Mouse (Mus musculus): ENCODE measurements at regions not wholly inside any gene's neighbourhood (a gene's known extent, or its start where the extent isn't known, plus 50 kb on each side); places are given as distances from the start of the nearest gene placed in this dataset.
A peak's percentile ranks its signal among the peaks of the same experiment; 100 is the strongest.

- H3K36me3 ChIP-seq (ENCODE audit: control insufficient read depth, insufficient read depth, low read length), result no peaks in the 10 kb centered on the region
- no peak overlapping the region for H3K4me2 ChIP-seq (ENCODE audit: low read length)
- no peak for ATAC-seq
- WGBS, result 61% methylated on average over 3 of the region's 3 CpGs
- no peaks in the 10 kb centered on the region for H3K4me1 ChIP-seq (ENCODE audit: control insufficient read depth, insufficient read depth, low read depth, low read length)
- H3K27ac ChIP-seq (ENCODE audit: low read depth, low read length), result no peak overlapping the region
- H3K27me3 ChIP-seq (replicated peaks; ENCODE audit: control insufficient read depth, insufficient read depth, low read length), result no peaks in the 10 kb centered on the region
- no peaks in the 10 kb centered on the region for H3K9me3 ChIP-seq (ENCODE audit: control insufficient read depth, low read length)
- H3K4me3 ChIP-seq (ENCODE audit: low read length), result no peak overlapping the region
- H3K9ac ChIP-seq (ENCODE audit: low read depth, low read length), result no peak overlapping the region
Measured at GRCm38 (mm10) chr4:153251943-153252342, 230.7 kb downstream of the Ajap1 start.

DNA sequence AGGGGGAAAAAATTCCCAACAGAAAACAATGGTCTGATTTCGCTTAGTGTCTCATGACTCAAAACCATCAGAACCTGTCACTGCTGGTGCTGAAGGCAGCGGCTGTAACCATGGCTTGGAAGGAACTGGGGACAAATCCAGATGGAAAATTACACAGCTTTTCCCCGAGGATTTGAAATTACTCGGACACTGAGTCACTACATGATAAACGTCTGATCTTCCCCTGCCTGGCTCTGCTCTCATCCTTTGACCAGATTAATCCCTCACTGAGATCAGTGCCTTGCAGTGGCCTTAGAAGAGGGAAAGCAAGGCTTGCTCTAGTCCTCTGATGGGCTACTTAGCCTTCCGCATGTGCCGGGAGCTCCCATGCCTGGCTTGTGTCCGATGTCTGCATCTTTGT is 231.3 kb downstream of the Ajap1 start:
- Histone ChIP-seq H3K36me3 (ENCODE audit: control insufficient read depth, insufficient read depth, low read length) (no peaks in the 10 kb centered on the region), H3K27ac (ENCODE audit: low read depth, low read length) (no peak overlapping the region), H3K4me2 (ENCODE audit: low read length) (no peak overlapping the region), H3K27me3 (replicated peaks; ENCODE audit: control insufficient read depth, insufficient read depth, low read length) (no peaks in the 10 kb centered on the region), H3K9me3 (ENCODE audit: control insufficient read depth, low read length) (no peaks in the 10 kb centered on the region), H3K9ac (ENCODE audit: low read depth, low read length) (no peak overlapping the region), H3K4me1 (ENCODE audit: control insufficient read depth, insufficient read depth, low read depth, low read length) (no peaks in the 10 kb centered on the region), H3K4me3 (ENCODE audit: low read length) (no peak overlapping the region)
- WGBS, result 33% methylated on average over 8 of the region's 8 CpGs
- no peak for ATAC-seq

- H3K4me1 ChIP-seq (ENCODE audit: control insufficient read depth, insufficient read depth, low read depth, low read length), result peaks cover 4% of the 10 kb centered on the region; the same call in 1 of the 2 replicates
- H3K27me3 ChIP-seq (replicated peaks; ENCODE audit: control insufficient read depth, insufficient read depth, low read length), result no peaks in the 10 kb centered on the region
- no peaks in the 10 kb centered on the region for H3K36me3 ChIP-seq (ENCODE audit: control insufficient read depth, insufficient read depth, low read length)
- ATAC-seq, result 0 out of 2 replicates have a peak, but pooled peaks have one; percentile 40
- no peak overlapping the region for H3K4me3 ChIP-seq (ENCODE audit: low read length)
- H3K27ac ChIP-seq (ENCODE audit: low read depth, low read length), result no peak overlapping the region
- H3K9me3 ChIP-seq (ENCODE audit: control insufficient read depth, low read length), result no peaks in the 10 kb centered on the region
- no peak overlapping the region for H3K4me2 ChIP-seq (ENCODE audit: low read length)
- no peak overlapping the region for H3K9ac ChIP-seq (ENCODE audit: low read depth, low read length)
- WGBS, result 10% methylated on average over 12 of the region's 12 CpGs
Measured at GRCm38 (mm10) chr4:153236680-153237079, 245.9 kb downstream of the Ajap1 start.

GRCm38 (mm10) chr4:153233762-153234161 is 248.8 kb downstream of the Ajap1 start:
- Histone ChIP-seq H3K27me3 (replicated peaks; ENCODE audit: control insufficient read depth, insufficient read depth, low read length) (no peaks in the 10 kb centered on the region), H3K36me3 (ENCODE audit: control insufficient read depth, insufficient read depth, low read length) (no peaks in the 10 kb centered on the region), H3K4me3 (ENCODE audit: low read length) (no peak overlapping the region), H3K4me2 (ENCODE audit: low read length) (no peak overlapping the region), H3K27ac (ENCODE audit: low read depth, low read length) (no peak overlapping the region), H3K9ac (ENCODE audit: low read depth, low read length) (no peak overlapping the region), H3K9me3 (ENCODE audit: control insufficient read depth, low read length) (no peaks in the 10 kb centered on the region), H3K4me1 (ENCODE audit: control insufficient read depth, insufficient read depth, low read depth, low read length) (peaks cover 4% of the 10 kb centered on the region; the same call in 1 of the 2 replicates)
- ATAC-seq, result no peak
- 78% methylated on average over 5 of the region's 5 CpGs for WGBS

- H3K4me3 ChIP-seq (ENCODE audit: low read length), result no peak overlapping the region
- H3K36me3 ChIP-seq (ENCODE audit: control insufficient read depth, insufficient read depth, low read length), result no peaks in the 10 kb centered on the region
- 75% methylated on average over 5 of the region's 5 CpGs for WGBS
- H3K4me1 ChIP-seq (ENCODE audit: control insufficient read depth, insufficient read depth, low read depth, low read length), result no peaks in the 10 kb centered on the region; the same call in none of the 2 replicates
- no peaks in the 10 kb centered on the region for H3K27me3 ChIP-seq (replicated peaks; ENCODE audit: control insufficient read depth, insufficient read depth, low read length)
- no peak overlapping the region for H3K9ac ChIP-seq (ENCODE audit: low read depth, low read length)
- no peak overlapping the region for H3K4me2 ChIP-seq (ENCODE audit: low read length)
- H3K27ac ChIP-seq (ENCODE audit: low read depth, low read length), result no peak overlapping the region
- no peaks in the 10 kb centered on the region for H3K9me3 ChIP-seq (ENCODE audit: control insufficient read depth, low read length)
- ATAC-seq, result no peak
Measured at GRCm38 (mm10) chr4:153229221-153229620, 253.4 kb downstream of the Ajap1 start.

- 85% methylated on average over 13 of the region's 13 CpGs for WGBS
- no peak for ATAC-seq
- no peak overlapping the region for H3K4me2 ChIP-seq (ENCODE audit: low read length)
Measured at GRCm38 (mm10) chr4:153227680-153228420, 254.8 kb downstream of the Ajap1 start.

DNA sequence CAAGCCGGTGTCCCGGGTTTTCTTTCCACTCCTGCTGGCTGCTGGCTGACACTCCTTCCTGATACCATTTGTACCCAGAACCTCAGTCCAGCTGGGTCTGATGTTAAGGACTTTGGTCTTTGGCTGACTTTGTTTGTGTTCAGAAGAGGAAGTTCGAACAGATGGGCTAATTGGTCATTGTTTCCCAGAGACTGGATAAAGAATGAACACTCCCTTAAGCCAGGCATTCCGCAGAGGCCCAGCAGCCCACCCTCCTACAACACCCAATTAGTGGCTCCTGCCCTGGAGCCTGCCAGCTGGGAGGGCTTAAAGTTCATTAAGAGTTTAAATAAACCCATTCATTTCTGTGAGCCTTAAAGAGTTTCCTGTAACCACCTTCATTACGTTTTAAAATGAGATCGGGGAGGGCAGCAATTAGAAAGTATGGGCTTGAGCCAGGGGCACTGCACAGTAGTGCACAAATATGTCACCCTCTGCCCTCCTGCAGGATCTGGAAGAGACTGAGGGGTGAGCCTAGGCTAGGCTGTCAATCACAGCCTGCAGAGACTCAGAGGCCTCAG is 257.9 kb downstream of the Ajap1 start:
- H3K9me3 ChIP-seq (ENCODE audit: control insufficient read depth, low read length), result no peaks in the 10 kb centered on the region
- H3K9ac ChIP-seq (ENCODE audit: low read depth, low read length), result no peak overlapping the region
- H3K27me3 ChIP-seq (replicated peaks; ENCODE audit: control insufficient read depth, insufficient read depth, low read length), result peaks cover 2% of the 10 kb centered on the region; the same call in 1 of the 2 replicates
- WGBS, result 21% methylated on average over 6 of the region's 6 CpGs
- no peaks in the 10 kb centered on the region; the same call in none of the 2 replicates for H3K4me1 ChIP-seq (ENCODE audit: control insufficient read depth, insufficient read depth, low read depth, low read length)
- H3K4me2 ChIP-seq (ENCODE audit: low read length), result no peak overlapping the region
- H3K4me3 ChIP-seq (ENCODE audit: low read length), result no peak overlapping the region
- no peak overlapping the region for H3K27ac ChIP-seq (ENCODE audit: low read depth, low read length)
- peak; percentile 56; the same call in 1 of the 2 replicates for ATAC-seq
- no peaks in the 10 kb centered on the region for H3K36me3 ChIP-seq (ENCODE audit: control insufficient read depth, insufficient read depth, low read length)

More at GRCm38 (mm10) chr4:153227680-153228420, 254.8 kb downstream of the Ajap1 start:
- Histone ChIP-seq H3K4me1 (ENCODE audit: control insufficient read depth, insufficient read depth, low read depth, low read length) (no peaks in the 10 kb centered on the region; the same call in none of the 2 replicates), H3K4me3 (ENCODE audit: low read length) (no peak overlapping the region), H3K27ac (ENCODE audit: low read depth, low read length) (no peak overlapping the region), H3K9ac (ENCODE audit: low read depth, low read length) (no peak overlapping the region), H3K27me3 (replicated peaks; ENCODE audit: control insufficient read depth, insufficient read depth, low read length) (no peaks in the 10 kb centered on the region), H3K36me3 (ENCODE audit: control insufficient read depth, insufficient read depth, low read length) (no peaks in the 10 kb centered on the region), H3K9me3 (ENCODE audit: control insufficient read depth, low read length) (no peaks in the 10 kb centered on the region)

- Histone ChIP-seq H3K4me1 (ENCODE audit: control insufficient read depth, insufficient read depth, low read depth, low read length) (no peaks in the 10 kb centered on the region; the same call in 1 of the 2 replicates), H3K4me2 (ENCODE audit: low read length) (no peak overlapping the region), H3K27ac (ENCODE audit: low read depth, low read length) (no peak overlapping the region), H3K36me3 (ENCODE audit: control insufficient read depth, insufficient read depth, low read length) (no peaks in the 10 kb centered on the region), H3K9ac (ENCODE audit: low read depth, low read length) (no peak overlapping the region), H3K4me3 (ENCODE audit: low read length) (no peak overlapping the region), H3K27me3 (replicated peaks; ENCODE audit: control insufficient read depth, insufficient read depth, low read length) (peaks cover 2% of the 10 kb centered on the region; the same call in 1 of the 2 replicates), H3K9me3 (ENCODE audit: control insufficient read depth, low read length) (no peaks in the 10 kb centered on the region)
- WGBS, result 92% methylated on average over 5 of the region's 5 CpGs
- ATAC-seq, result no peak
Measured at GRCm38 (mm10) chr4:153223019-153223418, 259.6 kb downstream of the Ajap1 start.

DNA sequence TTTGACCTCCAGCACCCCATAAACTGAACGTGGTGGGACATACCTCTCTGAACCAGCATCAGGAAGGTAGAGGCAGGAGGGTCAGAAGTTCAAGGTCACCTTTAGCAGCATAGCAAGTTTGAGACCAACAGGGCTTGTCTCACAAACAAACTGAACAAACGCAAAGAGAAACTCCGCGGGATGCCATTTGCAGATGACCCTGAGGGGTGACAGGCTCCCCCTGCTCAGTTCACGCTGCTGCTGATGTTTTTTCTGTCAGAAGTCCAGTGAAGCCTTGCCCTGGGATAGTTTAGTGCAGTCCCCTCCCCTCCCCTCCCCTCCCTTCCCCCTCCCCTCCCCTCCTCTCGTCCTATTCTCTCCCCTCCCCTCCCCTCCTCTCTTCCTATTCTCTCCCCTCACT is 262.1 kb downstream of the Ajap1 start:
- Histone ChIP-seq H3K27me3 (replicated peaks; ENCODE audit: control insufficient read depth, insufficient read depth, low read length) (peaks cover 2% of the 10 kb centered on the region; the same call in 1 of the 2 replicates), H3K9ac (ENCODE audit: low read depth, low read length) (no peak overlapping the region), H3K36me3 (ENCODE audit: control insufficient read depth, insufficient read depth, low read length) (no peaks in the 10 kb centered on the region), H3K4me2 (ENCODE audit: low read length) (no peak overlapping the region), H3K4me1 (ENCODE audit: control insufficient read depth, insufficient read depth, low read depth, low read length) (no peaks in the 10 kb centered on the region; the same call in 1 of the 2 replicates), H3K27ac (ENCODE audit: low read depth, low read length) (no peak overlapping the region), H3K9me3 (ENCODE audit: control insufficient read depth, low read length) (no peaks in the 10 kb centered on the region), H3K4me3 (ENCODE audit: low read length) (no peak overlapping the region)
- ATAC-seq, result no peak
- 30% methylated on average over 5 of the region's 6 CpGs for WGBS

Measured in hindbrain, embryonic 16.5 days (tissue).